Mouse (Mus musculus) heart, postnatal 36 days (tissue): Measurements from ENCODE around the gene Atf3. TPM values are rescaled to one million over a fixed set of nuclear protein-coding genes. Genes with fewer than 3 reads are reported as not detected.

Experiments used
- total RNA-seq, 2 experiments: library from RNA; stranded (reverse); gene quantifications; 2 replicates each; pipeline ENCODE4 v1.2.3; 2021

The Atf3 gene
- total RNA-seq, 2 experiments from 2014 or later: 5.0 to 17.9 TPM

Other genes starting within 250 kb of the Atf3 start
- gene Vash2, start 238.7 kb downstream of the Atf3 start, total RNA-seq: under 1 TPM; 0.35 to 0.56 TPM
- 1 to 10 TPM; 5.0 to 5.4 TPM for gene Flvcr1, start 191.9 kb downstream of the Atf3 start, total RNA-seq
- not detected for gene Spata45, start 181.4 kb downstream of the Atf3 start, total RNA-seq
- 10 to 100 TPM; 12.2 to 15.5 TPM for gene Tatdn3, start 155.1 kb downstream of the Atf3 start, total RNA-seq
- gene Nsl1, start 155.0 kb downstream of the Atf3 start, total RNA-seq: under 1 TPM; 0.27 to 0.75 TPM
- gene Batf3, start 120.2 kb downstream of the Atf3 start, total RNA-seq: under 1 TPM; 0.39 to 0.62 TPM
- not detected for gene Fam71a, start 53.2 kb downstream of the Atf3 start, total RNA-seq
- gene Nenf, start 100.2 kb upstream of the Atf3 start, total RNA-seq: 100 to 1,000 TPM; 105 to 108 TPM
- gene Tmem206, start 107.9 kb upstream of the Atf3 start, total RNA-seq: 1 to 10 TPM; 3.2 to 4.2 TPM
- gene Ppp2r5a, start 185.2 kb upstream of the Atf3 start, total RNA-seq: 100 to 1,000 TPM in 1 of 2 experiments, 10 to 100 TPM in 1; 97.7 to 101 TPM